Mouse (Mus musculus): Measurements from ENCODE around the gene Mef2d.
"Not testable (repeated sequence)": the region's sequence is repeated elsewhere in the genome, so short reads cannot be mapped to it uniquely, and the experiment has no call there.

Mef2d gene

GRCm38 (mm10) chr3:88150061-88150998 is 8.2 kb downstream of the Mef2d start:
- DNase-seq (ENCODE audit: low spot score): no peak

- DNase-seq (ENCODE audit: low spot score): no peak
These were observed 8.8 kb downstream of the Mef2d start for GRCm38 (mm10) chr3:88150999-88151364.

- DNase-seq (ENCODE audit: low spot score): no peak
These were observed 9.9 kb downstream of the Mef2d start for GRCm38 (mm10) chr3:88152056-88152455.

- DNase-seq (ENCODE audit: low spot score): no peak
These were observed 11.3 kb downstream of the Mef2d start for GRCm38 (mm10) chr3:88153290-88154011.

- DNase-seq (ENCODE audit: low spot score): no peak
These were observed 12.1 kb downstream of the Mef2d start for GRCm38 (mm10) chr3:88154236-88154635.

GRCm38 (mm10) chr3:88156817-88157216 is 14.6 kb downstream of the Mef2d start:
- no peak for DNase-seq (ENCODE audit: low spot score)

- DNase-seq (ENCODE audit: low spot score): no peak
These were observed 15.8 kb downstream of the Mef2d start for GRCm38 (mm10) chr3:88157771-88158597.

- no peak for DNase-seq (ENCODE audit: low spot score)
These were observed 16.8 kb downstream of the Mef2d start for GRCm38 (mm10) chr3:88158991-88159390.

GRCm38 (mm10) chr3:88160856-88161255 is 18.7 kb downstream of the Mef2d start:
- no peak for DNase-seq (ENCODE audit: low spot score)

- DNase-seq (ENCODE audit: low spot score): no peak
These were observed 20.1 kb downstream of the Mef2d start for GRCm38 (mm10) chr3:88162259-88162658.

- no peak for DNase-seq (ENCODE audit: low spot score)
These were observed 20.6 kb downstream of the Mef2d start for GRCm38 (mm10) chr3:88162811-88163210.

- no peak for DNase-seq (ENCODE audit: low spot score)
These were observed 21.7 kb downstream of the Mef2d start for GRCm38 (mm10) chr3:88163847-88164246.

GRCm38 (mm10) chr3:88164263-88164662 is 22.1 kb downstream of the Mef2d start:
- DNase-seq (ENCODE audit: low spot score): no peak

GRCm38 (mm10) chr3:88166056-88166455 is 23.9 kb downstream of the Mef2d start:
- no peak for DNase-seq (ENCODE audit: low spot score)

GRCm38 (mm10) chr3:88170361-88170760 is 28.2 kb downstream of the Mef2d start:
- DNase-seq (ENCODE audit: low spot score): no peak

- no peak for DNase-seq (ENCODE audit: low spot score)
These were observed 30.3 kb downstream of the Mef2d start for GRCm38 (mm10) chr3:88172440-88172839.

- DNase-seq (ENCODE audit: low spot score): no peak
These were observed 31.2 kb downstream of the Mef2d start for GRCm38 (mm10) chr3:88173375-88173774.

GRCm38 (mm10) chr3:88174894-88175293 is 32.7 kb downstream of the Mef2d start:
- no peak for DNase-seq (ENCODE audit: low spot score)

GRCm38 (mm10) chr3:88177106-88177505 is 34.9 kb downstream of the Mef2d start:
- DNase-seq (ENCODE audit: low spot score): no peak

- DNase-seq (ENCODE audit: low spot score): peak; percentile 98
These were observed 35.6 kb downstream of the Mef2d start for GRCm38 (mm10) chr3:88177562-88178345.

GRCm38 (mm10) chr3:88178346-88178733 is 36.2 kb downstream of the Mef2d start:
- DNase-seq (ENCODE audit: low spot score): not testable (repeated sequence)

Data from urinary bladder, postnatal 10 days (tissue).